Mouse (Mus musculus) neural tube, embryonic 15.5 days (tissue): Measurements from ENCODE around the gene Mfsd11. TPM values are rescaled to one million over a fixed set of nuclear protein-coding genes. Genes with fewer than 3 reads are reported as not detected.
A peak's percentile ranks its signal among the peaks of the same experiment; 100 is the strongest.

Experiments
- ATAC-seq: fragments of 200-750 bp; cut with Nextera tagmentation; 2 replicates; pipeline ENCODE4 v1.8.0; 2017; ENCODE audit warnings: mild to moderate bottlenecking, moderate TSS enrichment, moderate library complexity; ENCODE audit not compliant: low FRiP score
- H3K27ac ChIP-seq: fragments of 300-500 bp; sonication (generic); replicated peaks from 2 replicates; pipeline ENCODE4 v1.5.1; 2015; ENCODE audit warnings: mild to moderate bottlenecking, inconsistent platforms
- H3K27me3 ChIP-seq: fragments of 300-500 bp; sonication (generic); replicated peaks from 2 replicates; pipeline ENCODE4 v1.6.1; 2015; ENCODE audit warnings: inconsistent platforms
- H3K36me3 ChIP-seq: fragments of 300-500 bp; sonication (generic); 2 replicates; pipeline ENCODE4 v1.6.1; 2015; ENCODE audit warnings: inconsistent platforms
- H3K4me1 ChIP-seq: fragments of 300-500 bp; sonication (generic); 2 replicates; pipeline ENCODE4 v1.6.1; 2015; ENCODE audit warnings: inconsistent platforms
- H3K4me2 ChIP-seq: fragments of 300-500 bp; sonication (generic); 2 replicates; pipeline ENCODE4 v1.6.1; 2015; ENCODE audit warnings: inconsistent platforms, mild to moderate bottlenecking, moderate library complexity
- H3K4me3 ChIP-seq: fragments of 300-500 bp; sonication (generic); replicated peaks from 2 replicates; pipeline ENCODE4 v1.5.1; 2015; ENCODE audit warnings: mild to moderate bottlenecking, inconsistent platforms
- H3K9ac ChIP-seq: fragments of 300-500 bp; sonication (generic); replicated peaks from 2 replicates; pipeline ENCODE4 v1.6.1; 2015; ENCODE audit warnings: mild to moderate bottlenecking, inconsistent platforms
- H3K9me3 ChIP-seq: fragments of 300-500 bp; sonication (generic); replicated peaks from 2 replicates; pipeline ENCODE4 v1.6.1; 2016; ENCODE audit warnings: inconsistent platforms
- WGBS: fragments of 180-500 bp; shearing (Covaris S2); methylation state at CpG from one replicate; pipeline ENCODE4 v1.1.7; 2015; ENCODE audit warnings: mixed read lengths; 5-methylcytosine and 5-hydroxymethylcytosine counted together
- polyA plus RNA-seq: library from polyadenylated mRNA; unstranded; fragments of >200 nt; fragmentation: Nextera tagmentation; extraction: Ambion mirVana; gene quantifications from 2 replicates; pipeline ENCODE4 v1.2.1, GENCODE M21; 2015

Mfsd11 gene
- polyA plus RNA-seq, 1 experiment from 2014 or later, result 51.6 TPM

DNA sequence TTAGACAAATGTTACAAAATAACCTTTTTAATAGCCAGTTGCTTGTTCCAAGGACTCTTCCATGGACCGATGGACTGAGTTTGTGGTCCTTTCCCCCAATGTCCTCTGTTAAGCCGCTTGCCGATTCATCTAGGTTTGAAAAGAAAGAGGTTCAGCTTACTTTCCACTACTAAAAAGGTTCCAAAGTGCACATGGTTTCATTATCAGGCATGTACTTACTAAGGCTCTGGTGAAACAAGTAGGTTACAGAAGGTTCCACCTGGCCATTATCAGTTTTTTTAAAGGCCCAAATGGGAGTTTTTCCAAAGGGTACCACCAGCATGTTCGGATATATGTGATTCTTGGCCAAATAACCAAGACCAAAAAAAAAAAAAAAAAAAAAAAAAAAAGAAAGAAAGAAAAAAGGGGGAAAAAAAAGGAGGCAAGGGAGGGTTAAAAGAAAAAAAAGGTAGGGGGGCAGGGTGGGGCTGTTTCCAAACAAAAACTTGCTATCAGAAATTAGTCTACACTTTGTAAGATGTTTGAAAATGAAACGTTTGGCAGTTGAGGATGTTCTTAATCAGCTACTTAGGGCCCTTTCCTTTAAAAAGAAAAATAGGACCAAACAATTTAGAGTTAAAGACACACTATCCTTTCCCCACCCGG, 1.3 kb upstream of the Mfsd11 start:
- Histone ChIP-seq H3K27me3 (no peaks in the 10 kb centered on the region), H3K4me3 (peak overlapping the region; percentile 99), H3K9me3 (no peaks in the 10 kb centered on the region), H3K27ac (peak overlapping the region; percentile 96), H3K36me3 (peaks cover 22% of the 10 kb centered on the region), H3K9ac (peak overlapping the region; percentile 76), H3K4me2 (peak overlapping the region; percentile 81), H3K4me1 (peaks cover 41% of the 10 kb centered on the region)
- no peak for ATAC-seq
- 43% methylated on average over 6 of the region's 6 CpGs for WGBS

DNA sequence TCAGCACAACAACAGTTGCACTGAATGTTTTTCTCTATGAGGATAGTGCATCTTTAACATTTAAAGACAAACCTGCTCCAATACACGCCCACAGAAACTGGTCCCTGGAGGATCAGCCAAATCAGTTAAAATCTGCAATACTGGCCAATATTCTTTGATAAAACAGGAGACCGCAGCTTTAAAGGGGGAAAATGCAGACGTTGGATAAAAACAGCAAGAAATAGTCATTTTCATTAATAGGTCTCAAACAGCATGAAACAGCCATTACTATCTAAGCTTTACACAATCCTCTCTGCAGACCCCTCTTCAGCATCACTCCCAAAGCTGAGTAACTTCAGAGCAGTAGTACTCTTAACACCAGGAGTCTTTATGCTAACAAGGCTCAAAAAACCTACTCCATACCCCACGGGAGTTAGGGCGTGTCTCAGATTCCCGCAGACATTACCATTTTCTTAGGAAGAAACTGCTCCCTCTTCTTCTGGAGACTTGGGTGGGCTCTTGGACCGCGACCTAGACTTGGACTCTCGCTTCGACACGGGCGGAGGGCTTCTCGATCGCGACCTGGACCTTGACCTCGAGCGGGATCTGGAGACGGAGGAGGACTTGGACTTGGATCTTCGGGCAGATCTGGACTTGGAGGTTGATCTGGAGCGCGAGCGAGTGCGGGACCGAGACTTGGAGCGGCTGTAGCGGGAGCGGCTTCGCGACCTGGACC, 507 bp upstream of the Mfsd11 start:
- Histone ChIP-seq H3K4me2 (peak overlapping the region; percentile 81), H3K27me3 (no peaks in the 10 kb centered on the region), H3K9me3 (no peaks in the 10 kb centered on the region), H3K9ac (peak overlapping the region; percentile 76), H3K4me3 (peak overlapping the region; percentile 99), H3K36me3 (peaks cover 22% of the 10 kb centered on the region), H3K27ac (peak overlapping the region; percentile 96), H3K4me1 (peaks cover 45% of the 10 kb centered on the region)
- no peak for ATAC-seq
- WGBS, result under 1% methylated on average over 29 of the region's 29 CpGs

DNA sequence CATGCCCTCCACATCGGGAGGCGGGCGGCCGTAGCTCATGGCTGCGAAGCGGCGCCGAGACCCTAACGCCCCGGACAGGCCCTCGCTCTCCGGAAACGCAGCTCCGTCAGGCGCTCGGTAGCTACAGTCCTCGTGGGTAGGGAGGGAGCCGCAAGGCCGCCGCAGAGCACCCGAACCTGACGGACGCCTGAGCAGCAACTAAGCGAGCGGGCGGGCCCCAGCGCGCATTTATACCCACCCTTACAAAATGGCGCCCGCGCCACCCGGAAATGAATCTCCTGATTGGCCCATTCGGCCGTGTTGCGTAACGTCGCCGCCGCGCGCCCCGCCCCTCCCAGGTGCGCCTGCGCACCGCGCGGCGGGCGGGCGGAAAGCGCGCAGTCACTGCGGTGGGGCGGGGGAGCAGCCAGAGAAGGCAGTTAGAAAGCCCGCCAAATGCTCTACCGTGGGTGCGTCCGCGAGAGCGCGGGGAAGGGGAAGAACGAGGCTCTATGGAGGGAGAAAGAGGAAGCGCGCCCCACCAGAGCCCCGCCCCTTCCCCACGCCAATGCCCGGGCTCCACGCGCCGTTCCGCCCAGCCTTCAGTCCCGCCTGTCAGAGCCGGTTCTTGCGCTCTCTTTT, 761 bp downstream of the Mfsd11 start, which contains the start of gene Srsf2:
TSS of gene Srsf2 (minus strand) at position 204 of the 621 bp plus-strand sequence.
- peak within 1 kb of the TSS; percentile 76 for H3K9ac ChIP-seq
- peak within 1 kb of the TSS; percentile 81 for H3K4me2 ChIP-seq
- WGBS, result under 1% methylated on average over 74 of the region's 74 CpGs
- H3K27ac ChIP-seq, result peak within 1 kb of the TSS; percentile 96
- H3K4me3 ChIP-seq, result peak within 1 kb of the TSS; percentile 99
- no peaks in the 10 kb centered on the region for H3K27me3 ChIP-seq
- no peaks in the 10 kb centered on the region for H3K9me3 ChIP-seq
- H3K36me3 ChIP-seq, result peaks cover 21% of the 10 kb centered on the region
- peak; percentile 91 for ATAC-seq
- H3K4me1 ChIP-seq, result peaks cover 42% of the 10 kb centered on the region

DNA sequence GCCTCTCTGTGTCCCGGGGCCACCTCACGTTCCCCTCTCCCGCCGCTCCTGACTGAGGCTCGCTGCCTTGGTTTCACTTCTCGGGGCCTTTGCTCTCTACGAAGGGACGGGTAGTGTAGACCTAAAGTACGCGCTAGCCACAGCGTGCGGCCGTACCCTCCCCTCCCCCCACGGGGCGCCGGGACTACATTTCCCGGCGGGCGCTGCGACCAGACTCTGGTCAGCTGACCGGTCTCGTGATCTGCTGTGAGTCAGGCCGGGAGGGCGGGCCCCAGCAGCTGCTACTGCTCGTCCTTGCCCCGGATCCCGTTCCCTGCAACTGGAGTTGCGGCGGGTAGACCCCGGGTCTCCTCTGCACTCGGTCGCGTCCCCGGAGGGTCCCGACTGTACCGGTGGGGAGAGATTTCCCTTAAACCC, 1.3 kb downstream of the Mfsd11 start:
- Histone ChIP-seq H3K4me1 (peaks cover 40% of the 10 kb centered on the region), H3K4me2 (peak overlapping the region; percentile 66), H3K4me3 (peak overlapping the region; percentile 99), H3K9ac (peak overlapping the region; percentile 66), H3K27me3 (no peaks in the 10 kb centered on the region), H3K27ac (peak overlapping the region; percentile 96), H3K9me3 (no peaks in the 10 kb centered on the region), H3K36me3 (peaks cover 19% of the 10 kb centered on the region)
- peak; percentile 93 for ATAC-seq
- under 1% methylated on average over 32 of the region's 36 CpGs for WGBS

DNA sequence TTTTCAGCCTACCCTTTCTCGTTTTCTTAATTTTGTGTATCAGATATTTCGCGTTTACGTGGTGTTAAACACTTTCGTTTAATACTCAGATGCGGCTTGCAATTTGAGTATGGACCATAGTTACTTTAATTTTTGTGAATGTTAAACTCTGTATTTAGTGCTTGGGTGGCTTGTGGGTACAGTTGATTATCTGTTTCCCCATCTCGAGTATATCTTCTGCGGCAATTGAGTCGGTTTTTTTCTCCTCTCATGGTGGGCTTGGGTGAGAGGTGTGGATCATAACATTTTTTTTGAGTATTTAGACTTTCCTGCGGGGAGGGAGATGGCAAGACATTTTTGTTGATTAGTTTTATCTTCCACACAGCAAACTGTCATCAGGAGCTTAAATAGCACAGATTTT, 2.0 kb downstream of the Mfsd11 start:
- H3K9ac ChIP-seq, result peak overlapping the region; percentile 66
- H3K4me2 ChIP-seq, result peak overlapping the region; percentile 66
- no peaks in the 10 kb centered on the region for H3K9me3 ChIP-seq
- WGBS, result 41% methylated on average over 10 of the region's 10 CpGs
- peak overlapping the region; percentile 99 for H3K4me3 ChIP-seq
- ATAC-seq, result no peak
- H3K27me3 ChIP-seq, result no peaks in the 10 kb centered on the region
- peak overlapping the region; percentile 96 for H3K27ac ChIP-seq
- peaks cover 19% of the 10 kb centered on the region for H3K36me3 ChIP-seq
- H3K4me1 ChIP-seq, result peaks cover 40% of the 10 kb centered on the region

DNA sequence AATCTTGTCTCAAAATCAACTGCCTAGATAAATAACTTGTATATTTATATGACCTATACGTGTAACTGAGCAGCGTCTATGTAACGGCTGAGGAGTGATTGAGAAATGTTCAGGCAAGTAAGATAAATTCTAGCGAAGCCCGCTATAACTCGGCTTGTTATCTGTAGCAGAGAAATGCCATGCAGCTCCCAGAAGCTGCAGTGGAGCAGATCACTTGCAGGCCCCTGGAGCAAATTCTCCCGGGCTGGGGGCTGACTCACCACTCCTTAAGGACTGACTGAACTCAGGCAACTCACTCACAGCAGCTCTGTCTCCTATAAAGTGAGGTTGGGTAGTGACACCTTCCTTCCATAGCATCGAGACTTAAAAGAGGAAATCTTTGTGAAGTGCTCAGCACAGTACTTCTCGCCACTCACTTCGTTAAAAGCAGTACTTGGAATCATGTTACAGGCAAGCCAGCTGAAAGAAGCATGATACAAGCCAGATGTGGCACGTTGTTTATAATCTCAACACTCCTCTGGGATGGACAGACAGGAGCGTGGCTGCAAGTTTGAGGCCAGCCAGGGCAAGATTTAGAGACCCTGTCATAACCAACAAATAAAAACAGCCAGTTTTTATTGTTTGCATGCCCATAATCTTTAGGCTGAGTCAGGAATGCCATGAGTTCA, 5.1 kb downstream of the Mfsd11 start:
- Histone ChIP-seq H3K27me3 (no peaks in the 10 kb centered on the region), H3K4me1 (peaks cover 22% of the 10 kb centered on the region), H3K9ac (no peak overlapping the region), H3K27ac (no peak overlapping the region), H3K4me3 (no peak overlapping the region), H3K9me3 (no peaks in the 10 kb centered on the region), H3K36me3 (peaks cover 42% of the 10 kb centered on the region), H3K4me2 (no peak overlapping the region)
- WGBS, result 89% methylated on average over 12 of the region's 12 CpGs
- ATAC-seq, result no peak

DNA sequence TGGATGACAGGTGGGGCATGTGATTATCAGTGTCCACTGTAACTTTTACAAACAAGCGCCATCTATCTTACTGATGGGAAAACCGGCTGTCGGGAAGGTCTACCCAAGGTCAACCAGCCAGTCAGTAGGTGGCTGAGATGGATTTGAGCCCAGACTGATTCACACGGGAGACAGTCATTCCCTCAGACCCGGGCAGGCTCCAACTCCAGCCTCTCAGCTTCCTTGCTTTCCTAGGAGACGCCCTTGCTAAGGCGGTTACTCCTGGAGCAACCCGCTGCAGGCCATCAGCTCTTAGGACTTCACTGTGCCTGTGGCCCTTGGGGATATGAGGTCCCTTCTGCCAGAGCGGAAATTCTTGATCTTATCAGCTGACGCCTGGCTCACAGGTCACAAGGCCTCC, 12.2 kb downstream of the Mfsd11 start:
- H3K27ac ChIP-seq, result no peak overlapping the region
- H3K4me3 ChIP-seq, result no peak overlapping the region

DNA sequence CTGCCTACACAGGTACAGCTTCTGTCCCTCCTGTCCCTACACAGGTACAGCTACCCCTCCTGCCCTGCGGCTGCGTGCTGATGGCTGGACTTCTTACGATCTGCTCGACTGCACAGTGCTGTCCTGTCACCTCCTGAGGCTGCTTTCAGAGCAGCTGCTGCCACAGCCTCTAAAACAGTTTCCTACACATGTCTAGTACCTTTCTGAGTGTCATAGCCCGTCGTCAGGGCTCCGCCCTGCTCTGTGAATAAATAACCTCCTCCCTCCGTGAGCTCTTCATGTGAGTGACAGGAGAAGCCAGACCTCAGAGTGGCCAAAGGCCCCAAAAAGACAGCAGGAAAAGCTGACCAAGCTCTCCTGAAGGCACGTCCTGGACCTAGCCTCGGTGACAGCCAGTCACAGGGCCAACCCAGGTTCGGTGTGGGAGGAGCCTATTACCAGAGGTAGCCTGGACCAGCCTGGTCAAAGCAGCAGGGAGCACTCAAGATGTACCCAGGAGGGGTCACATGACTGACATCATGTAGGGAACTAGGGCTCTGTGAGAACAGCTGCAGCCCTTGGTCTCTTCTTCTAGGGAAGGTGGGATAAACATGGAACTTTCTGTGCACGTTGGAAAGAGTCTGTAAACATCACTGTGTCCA, 13.8 kb downstream of the Mfsd11 start:
- no peak overlapping the region for H3K27ac ChIP-seq
- 82% methylated on average over 12 of the region's 12 CpGs for WGBS
- no peaks in the 10 kb centered on the region for H3K9me3 ChIP-seq
- H3K4me1 ChIP-seq, result no peaks in the 10 kb centered on the region
- H3K4me2 ChIP-seq, result no peak overlapping the region
- peaks cover 81% of the 10 kb centered on the region for H3K36me3 ChIP-seq
- no peak overlapping the region for H3K4me3 ChIP-seq
- H3K27me3 ChIP-seq, result no peaks in the 10 kb centered on the region
- no peak overlapping the region for H3K9ac ChIP-seq
- ATAC-seq, result no peak

More for the DNA sequence above, 12.2 kb downstream of the Mfsd11 start:
- Histone ChIP-seq H3K4me1 (no peaks in the 10 kb centered on the region), H3K4me2 (no peak overlapping the region), H3K27me3 (no peaks in the 10 kb centered on the region), H3K36me3 (peaks cover 90% of the 10 kb centered on the region), H3K9ac (no peak overlapping the region), H3K9me3 (no peaks in the 10 kb centered on the region)
- WGBS, result 88% methylated on average over 10 of the region's 10 CpGs
- ATAC-seq, result no peak

DNA sequence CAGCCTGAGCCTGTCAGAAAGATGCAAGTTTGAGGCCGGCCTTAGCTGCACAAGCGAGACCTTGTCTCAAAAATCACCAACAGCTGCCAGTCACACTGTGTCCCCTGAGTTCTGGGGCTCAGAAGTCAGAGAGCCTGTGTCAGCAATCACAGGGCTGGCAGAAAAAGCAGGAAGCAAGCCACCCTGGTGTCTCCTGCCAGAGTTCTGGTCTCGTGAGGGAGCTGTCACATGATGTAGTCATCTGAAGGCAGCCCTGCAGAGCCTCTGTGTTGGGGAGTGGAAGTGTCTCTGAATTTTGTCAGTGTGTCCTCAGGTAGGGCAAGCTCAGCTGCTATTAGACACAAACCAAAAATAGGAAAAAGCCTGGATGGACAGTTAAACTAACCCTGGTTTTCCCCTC, 15.9 kb downstream of the Mfsd11 start:
- no peak overlapping the region for H3K4me3 ChIP-seq
- no peak overlapping the region for H3K27ac ChIP-seq
- H3K9ac ChIP-seq, result no peak overlapping the region
- H3K9me3 ChIP-seq, result no peaks in the 10 kb centered on the region
- 84% methylated on average over 3 of the region's 3 CpGs for WGBS
- no peak overlapping the region for H3K4me2 ChIP-seq
- no peak for ATAC-seq
- no peaks in the 10 kb centered on the region for H3K27me3 ChIP-seq
- no peaks in the 10 kb centered on the region for H3K4me1 ChIP-seq
- H3K36me3 ChIP-seq, result peaks cover 81% of the 10 kb centered on the region

DNA sequence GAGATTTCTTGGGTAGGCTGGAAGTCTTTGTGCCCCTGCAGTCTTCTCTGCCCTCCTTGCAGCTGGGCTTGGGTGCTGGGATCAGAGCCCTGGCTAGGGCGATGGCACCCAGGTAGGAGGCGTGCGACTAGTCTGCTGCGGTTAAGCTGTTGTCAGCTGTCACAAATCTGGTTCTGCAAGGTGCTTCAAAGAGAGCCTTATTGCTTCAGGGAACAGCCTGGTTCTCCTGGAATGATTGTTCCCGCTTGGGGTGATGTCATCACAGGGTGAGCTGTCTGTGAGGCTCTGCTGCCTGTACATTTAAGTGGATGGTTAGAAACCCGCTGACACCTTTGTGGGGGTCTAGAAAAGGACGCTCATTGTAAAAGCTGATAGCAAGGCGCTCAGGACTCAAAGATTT, 17.0 kb downstream of the Mfsd11 start:
- Histone ChIP-seq H3K4me1 (no peaks in the 10 kb centered on the region), H3K4me2 (no peak overlapping the region), H3K9ac (no peak overlapping the region), H3K9me3 (no peaks in the 10 kb centered on the region), H3K4me3 (no peak overlapping the region), H3K27me3 (no peaks in the 10 kb centered on the region), H3K36me3 (peaks cover 82% of the 10 kb centered on the region), H3K27ac (no peak overlapping the region)
- WGBS, result 90% methylated on average over 8 of the region's 8 CpGs
- no peak for ATAC-seq

DNA sequence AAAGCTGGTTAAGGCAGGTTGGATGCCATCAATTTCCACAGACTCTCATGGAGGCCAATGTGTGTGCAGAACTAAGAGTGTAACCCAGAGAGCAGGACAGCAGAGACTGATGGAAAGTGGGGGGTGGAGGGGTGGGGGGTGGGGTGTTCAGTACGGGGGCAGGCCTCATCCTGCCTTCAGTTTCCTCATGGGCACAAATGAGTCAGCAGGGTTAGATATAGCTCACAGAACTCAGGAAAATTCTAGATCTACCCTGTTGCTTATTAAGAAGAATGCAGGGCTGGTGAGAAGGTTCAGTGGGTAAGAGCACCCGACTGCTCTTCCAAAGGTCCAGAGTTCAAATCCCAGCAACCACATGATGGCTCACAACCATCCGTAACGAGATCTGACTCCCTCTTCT, 17.4 kb downstream of the Mfsd11 start:
- H3K9ac ChIP-seq, result no peak overlapping the region
- no peaks in the 10 kb centered on the region for H3K4me1 ChIP-seq
- no peak overlapping the region for H3K4me3 ChIP-seq
- no peaks in the 10 kb centered on the region for H3K27me3 ChIP-seq
- no peak for ATAC-seq
- no peak overlapping the region for H3K4me2 ChIP-seq
- no peak overlapping the region for H3K27ac ChIP-seq
- no peaks in the 10 kb centered on the region for H3K9me3 ChIP-seq
- 85% methylated on average over 4 of the region's 4 CpGs for WGBS
- H3K36me3 ChIP-seq, result peaks cover 82% of the 10 kb centered on the region
